Mouse (Mus musculus): Measurements from ENCODE around the gene Mepce. TPM values are rescaled to one million over a fixed set of nuclear protein-coding genes. Genes with fewer than 3 reads are reported as not detected.

The Mepce gene
- polyA plus RNA-seq, 1 experiment, result 18.2 TPM

DNA sequence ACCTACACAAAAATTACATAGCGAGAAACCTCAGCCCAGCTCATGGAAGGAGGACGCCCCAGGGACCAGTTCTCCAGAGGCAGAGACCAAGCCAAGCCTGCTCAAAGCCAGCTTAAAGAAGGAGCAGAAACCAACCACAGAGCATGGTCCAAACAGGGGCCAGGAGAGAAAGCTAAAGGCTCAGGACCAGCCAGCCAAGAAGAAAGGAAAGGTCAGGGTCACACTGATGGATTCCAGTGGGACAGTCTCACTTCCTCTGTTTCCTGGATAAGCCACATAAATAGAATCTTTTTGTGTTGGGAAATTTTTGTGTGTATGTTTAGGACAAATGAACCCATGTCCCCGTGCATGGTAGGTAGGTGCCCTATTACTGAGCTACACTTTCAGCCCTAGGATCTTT, 9.2 kb upstream of the Mepce start:
- H3K27me3 ChIP-seq (ENCODE audit: control insufficient read depth), result no peaks in the 10 kb centered on the region
- no peak overlapping the region for H3K4me3 ChIP-seq (replicated peaks)
- TF ChIP-seq TAL1 (IDR thresholded peaks at IDR 0.05; ENCODE audit: low read length) (no peak), GATA1 (IDR thresholded peaks at IDR 0.05; ENCODE audit: low read length) (no peak)
- H3K4me1 ChIP-seq (ENCODE audit: control insufficient read depth), result no peaks in the 10 kb centered on the region
- no peaks in the 10 kb centered on the region for H3K36me3 ChIP-seq (ENCODE audit: control insufficient read depth)
- no peaks in the 10 kb centered on the region for H3K9me3 ChIP-seq (ENCODE audit: control insufficient read depth, low read length)

DNA sequence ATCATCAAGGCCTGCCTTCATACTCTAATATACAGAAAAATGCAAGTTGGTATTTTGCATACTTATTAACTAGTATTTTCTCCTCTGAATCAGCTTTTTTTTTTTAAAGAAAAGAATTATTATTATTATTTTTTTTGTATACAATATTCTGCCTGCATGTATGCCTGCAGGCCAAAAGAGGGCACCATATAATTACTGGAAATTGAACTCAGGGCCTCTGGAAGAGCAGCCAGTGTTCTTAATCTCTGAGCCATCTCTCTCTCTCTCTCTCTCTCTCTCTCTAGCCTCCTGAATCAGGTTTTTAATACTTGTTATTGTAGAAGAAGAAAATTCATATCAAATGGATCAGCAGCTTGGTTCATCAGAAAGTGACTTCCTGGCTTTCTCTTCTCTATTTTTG, 4.1 kb upstream of the Mepce start:
- peaks cover 6% of the 10 kb centered on the region for H3K9me3 ChIP-seq (ENCODE audit: control insufficient read depth, low read length)
- no peaks in the 10 kb centered on the region for H3K36me3 ChIP-seq (ENCODE audit: control insufficient read depth)
- peaks cover 4% of the 10 kb centered on the region for H3K27me3 ChIP-seq (ENCODE audit: control insufficient read depth)
- no peak for TF ChIP-seq GATA1 (IDR thresholded peaks at IDR 0.05; ENCODE audit: low read length)
- no peak for TF ChIP-seq TAL1 (IDR thresholded peaks at IDR 0.05; ENCODE audit: low read length)
- peaks cover 13% of the 10 kb centered on the region for H3K4me1 ChIP-seq (ENCODE audit: control insufficient read depth)
- H3K4me3 ChIP-seq (replicated peaks), result no peak overlapping the region

DNA sequence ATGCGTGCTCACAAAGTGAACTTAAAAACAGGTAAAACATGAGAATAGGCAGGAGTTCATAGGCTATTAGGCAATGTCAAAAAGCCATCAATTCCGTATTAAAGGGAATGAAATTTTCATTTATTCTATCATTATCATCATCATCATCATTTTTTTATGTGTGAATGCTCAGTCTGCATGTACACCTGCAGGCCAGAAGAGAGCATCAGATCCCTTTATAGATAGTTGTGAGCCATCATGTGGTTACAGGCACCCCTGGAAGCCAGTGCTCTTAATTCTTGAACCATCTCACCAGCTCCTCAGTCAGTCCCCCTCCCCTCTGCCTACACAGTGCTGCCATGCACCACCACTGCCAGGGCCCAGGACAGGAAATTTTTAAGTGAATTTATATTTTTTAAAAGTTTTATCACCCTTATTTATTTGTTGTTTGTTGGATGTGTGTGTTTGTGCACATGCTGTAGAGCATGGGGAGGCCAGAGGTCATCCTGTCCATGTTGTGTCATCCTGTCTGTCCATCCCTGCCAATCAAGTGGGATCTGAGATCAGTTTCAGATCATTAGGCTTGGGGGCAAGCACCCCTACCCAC, 1.6 kb upstream of the Mepce start:
- H3K4me1 ChIP-seq (ENCODE audit: control insufficient read depth), result peaks cover 35% of the 10 kb centered on the region
- peaks cover 13% of the 10 kb centered on the region for H3K36me3 ChIP-seq (ENCODE audit: control insufficient read depth)
- H3K9me3 ChIP-seq (ENCODE audit: control insufficient read depth, low read length), result peaks cover 6% of the 10 kb centered on the region
- H3K4me3 ChIP-seq (replicated peaks), result no peak overlapping the region
- TF ChIP-seq GATA1 (IDR thresholded peaks at IDR 0.05; ENCODE audit: low read length), result no peak
- TF ChIP-seq TAL1 (IDR thresholded peaks at IDR 0.05; ENCODE audit: low read length), result no peak
- H3K27me3 ChIP-seq (ENCODE audit: control insufficient read depth), result peaks cover 4% of the 10 kb centered on the region

DNA sequence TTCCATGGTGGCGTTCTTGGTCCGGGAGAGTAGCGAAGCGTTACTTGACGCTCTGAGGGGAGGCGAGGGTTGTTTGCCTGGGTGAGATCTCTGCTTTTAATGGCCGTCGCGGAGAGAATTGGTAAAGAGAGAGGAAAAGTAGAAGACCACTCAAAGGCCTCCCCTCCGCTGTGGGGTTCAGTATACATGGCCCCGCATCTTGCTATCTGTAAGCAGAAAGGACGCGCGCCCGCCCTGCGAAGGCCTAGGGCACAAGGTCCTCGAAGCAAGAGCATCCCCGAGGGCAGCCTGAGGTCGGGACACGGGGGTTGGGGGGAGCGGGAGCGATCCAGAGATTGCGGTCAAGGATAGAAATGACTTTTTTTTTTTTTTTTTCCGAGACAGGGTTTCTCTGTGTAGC, 716 bp upstream of the Mepce start:
- H3K4me1 ChIP-seq (ENCODE audit: control insufficient read depth), result peaks cover 44% of the 10 kb centered on the region
- peak overlapping the region; percentile 76 for H3K4me3 ChIP-seq (replicated peaks)
- peaks cover 21% of the 10 kb centered on the region for H3K36me3 ChIP-seq (ENCODE audit: control insufficient read depth)
- peaks cover 4% of the 10 kb centered on the region for H3K27me3 ChIP-seq (ENCODE audit: control insufficient read depth)
- TF ChIP-seq GATA1 (IDR thresholded peaks at IDR 0.05; ENCODE audit: low read length) (no peak), TAL1 (IDR thresholded peaks at IDR 0.05; ENCODE audit: low read length) (no peak)
- H3K9me3 ChIP-seq (ENCODE audit: control insufficient read depth, low read length), result peaks cover 6% of the 10 kb centered on the region

DNA sequence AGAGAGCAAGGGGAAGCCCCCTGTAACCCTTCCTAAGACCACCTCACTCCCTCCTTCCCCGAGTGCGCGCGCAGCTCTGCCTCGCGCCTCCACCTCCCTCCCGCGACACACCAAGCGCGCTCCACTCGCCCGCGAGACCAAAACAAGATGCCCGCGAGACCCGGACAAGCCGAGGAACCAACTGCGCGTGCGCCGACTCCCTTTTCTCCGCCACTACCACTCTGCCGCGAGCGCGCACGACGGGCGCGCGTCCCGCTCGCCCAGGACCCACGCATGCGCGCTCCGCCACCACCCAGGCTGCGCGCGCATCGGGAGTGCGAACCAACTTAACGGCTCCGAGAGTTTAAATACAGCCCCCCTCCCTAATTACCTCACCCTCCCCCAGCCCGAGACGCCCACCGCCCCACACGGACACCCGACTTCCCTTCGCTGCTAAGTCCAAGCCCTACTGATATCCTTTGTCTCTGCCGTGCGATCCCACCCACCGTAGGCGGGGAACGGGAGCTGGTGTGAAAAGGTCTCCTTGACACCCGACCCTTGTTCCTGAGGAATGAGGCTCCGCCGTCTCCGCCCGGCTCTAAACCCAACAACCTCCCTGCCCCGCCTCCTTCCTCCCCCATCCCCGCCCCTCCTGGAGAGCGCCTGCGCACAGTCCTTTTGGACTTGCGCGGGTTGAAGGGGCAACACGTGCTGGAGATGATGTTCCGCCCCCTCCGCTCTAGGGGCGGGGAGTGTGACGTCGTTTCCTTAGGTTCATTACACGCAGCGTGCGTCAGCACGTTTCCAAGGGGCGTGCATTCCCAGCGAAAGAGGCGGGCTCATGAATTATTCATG, 1.1 kb downstream of the Mepce start:
- peaks cover 6% of the 10 kb centered on the region for H3K9me3 ChIP-seq (ENCODE audit: control insufficient read depth, low read length)
- peaks cover 40% of the 10 kb centered on the region for H3K36me3 ChIP-seq (ENCODE audit: control insufficient read depth)
- H3K27me3 ChIP-seq (ENCODE audit: control insufficient read depth), result peaks cover 4% of the 10 kb centered on the region
- H3K4me3 ChIP-seq (replicated peaks), result peak overlapping the region; percentile 76
- H3K4me1 ChIP-seq (ENCODE audit: control insufficient read depth), result peaks cover 62% of the 10 kb centered on the region
- TF ChIP-seq GATA1 (IDR thresholded peaks at IDR 0.05; ENCODE audit: low read length), result no peak
- no peak for TF ChIP-seq TAL1 (IDR thresholded peaks at IDR 0.05; ENCODE audit: low read length)

DNA sequence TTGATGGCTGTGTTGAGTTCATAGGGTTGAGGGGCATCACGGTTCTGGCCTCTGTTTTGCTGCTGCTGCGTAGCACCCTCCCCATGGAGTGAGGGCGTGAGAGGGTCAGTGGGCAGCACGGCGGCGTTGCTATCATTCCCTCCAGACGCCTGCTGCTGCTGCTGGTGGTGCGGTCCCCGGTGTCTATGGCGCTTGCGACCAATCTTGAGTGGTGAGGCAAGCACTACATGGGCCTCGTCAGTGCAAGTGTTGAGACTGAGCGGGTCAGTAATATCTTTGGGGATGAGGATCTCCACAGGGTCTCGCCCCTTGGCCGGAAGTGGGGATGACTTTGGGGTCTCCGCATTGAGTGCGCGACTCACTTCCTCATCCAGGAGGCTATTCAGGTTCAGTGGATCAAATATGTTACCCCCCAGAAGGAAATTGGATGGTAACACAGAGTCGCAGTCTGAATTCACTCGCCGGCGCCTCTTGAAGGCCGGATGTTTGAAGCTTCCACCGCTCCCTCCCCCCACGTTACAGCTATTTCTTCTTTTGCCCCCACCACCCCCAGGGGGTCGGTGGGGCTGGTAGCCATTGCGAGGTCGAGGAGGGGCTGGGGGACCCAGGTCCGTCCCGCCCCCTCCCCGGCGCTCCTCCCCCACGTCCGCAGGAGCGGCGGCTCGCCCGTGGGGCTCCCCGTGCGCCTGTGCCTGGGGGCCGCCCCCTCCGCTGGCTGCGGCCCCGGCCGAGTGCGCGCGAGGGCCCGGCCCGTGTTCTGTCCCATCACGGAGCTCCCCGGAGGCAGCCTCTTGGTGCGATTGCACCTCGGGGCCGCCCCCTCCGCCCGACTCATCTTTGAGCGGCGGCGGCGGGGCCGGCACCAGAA, 2.1 kb downstream of the Mepce start:
- peaks cover 70% of the 10 kb centered on the region for H3K4me1 ChIP-seq (ENCODE audit: control insufficient read depth)

DNA sequence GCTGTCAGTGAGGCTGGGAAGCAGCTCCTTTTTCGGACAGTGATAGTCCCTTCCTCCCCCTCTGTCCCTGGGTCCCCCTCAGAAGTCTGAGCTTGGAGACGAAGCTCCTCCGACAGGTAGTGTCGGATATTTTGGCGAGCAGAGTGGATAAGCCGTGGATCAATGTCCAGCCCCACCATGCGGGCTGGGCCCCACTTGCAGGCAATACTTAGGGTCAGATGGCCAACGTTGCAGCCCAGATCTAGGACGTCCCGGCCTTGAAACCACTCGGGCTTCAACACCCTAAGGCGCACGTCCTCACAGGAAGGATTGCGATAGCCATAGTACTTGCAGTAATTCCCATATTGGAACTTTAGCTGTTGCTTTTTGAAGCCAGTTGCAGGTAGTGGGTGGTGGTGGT, 2.9 kb downstream of the Mepce start:
- H3K4me3 ChIP-seq (replicated peaks), result peak overlapping the region; percentile 76
- H3K4me1 ChIP-seq (ENCODE audit: control insufficient read depth), result peaks cover 78% of the 10 kb centered on the region
- peaks cover 4% of the 10 kb centered on the region for H3K27me3 ChIP-seq (ENCODE audit: control insufficient read depth)
- H3K9me3 ChIP-seq (ENCODE audit: control insufficient read depth, low read length), result peaks cover 6% of the 10 kb centered on the region
- no peak for TF ChIP-seq TAL1 (IDR thresholded peaks at IDR 0.05; ENCODE audit: low read length)
- no peak for TF ChIP-seq GATA1 (IDR thresholded peaks at IDR 0.05; ENCODE audit: low read length)
- H3K36me3 ChIP-seq (ENCODE audit: control insufficient read depth), result peaks cover 58% of the 10 kb centered on the region

More for the DNA sequence above, 2.1 kb downstream of the Mepce start:
- H3K36me3 ChIP-seq (ENCODE audit: control insufficient read depth), result peaks cover 49% of the 10 kb centered on the region
- peaks cover 6% of the 10 kb centered on the region for H3K9me3 ChIP-seq (ENCODE audit: control insufficient read depth, low read length)
- no peak for TF ChIP-seq GATA1 (IDR thresholded peaks at IDR 0.05; ENCODE audit: low read length)
- no peak for TF ChIP-seq TAL1 (IDR thresholded peaks at IDR 0.05; ENCODE audit: low read length)
- peaks cover 4% of the 10 kb centered on the region for H3K27me3 ChIP-seq (ENCODE audit: control insufficient read depth)
- peak overlapping the region; percentile 76 for H3K4me3 ChIP-seq (replicated peaks)

DNA sequence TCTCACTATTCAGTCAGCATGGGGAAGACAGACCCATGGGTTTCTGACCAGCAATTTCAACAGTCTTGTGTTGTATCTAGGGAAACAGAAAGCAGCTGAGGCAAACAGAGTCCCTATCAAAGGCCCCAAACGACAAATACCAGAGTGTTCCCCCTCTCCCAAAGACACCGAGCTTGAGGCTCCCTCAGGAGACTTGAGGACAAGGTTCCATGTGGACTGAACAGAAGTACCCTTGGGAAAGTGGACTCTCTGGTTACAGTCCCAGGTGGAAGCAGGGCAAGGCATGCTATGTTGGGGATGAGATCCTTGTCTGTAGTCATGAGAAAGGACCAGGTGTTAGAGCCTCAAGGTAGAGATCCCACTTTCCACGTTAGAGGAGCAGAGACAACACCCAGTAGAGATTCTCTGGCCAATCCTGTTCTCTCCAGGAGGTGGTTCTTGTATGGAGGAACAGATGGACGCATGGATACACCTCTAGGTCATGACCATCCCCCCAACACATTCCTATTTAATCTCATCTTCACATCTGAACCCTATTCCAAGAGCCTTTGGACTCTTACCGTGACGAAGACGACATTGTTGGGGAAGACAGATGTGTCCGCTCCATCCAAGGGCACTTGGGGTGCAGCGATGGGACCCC, 3.4 kb downstream of the Mepce start:
- peaks cover 59% of the 10 kb centered on the region for H3K36me3 ChIP-seq (ENCODE audit: control insufficient read depth)
- H3K4me1 ChIP-seq (ENCODE audit: control insufficient read depth), result peaks cover 82% of the 10 kb centered on the region
- peaks cover 6% of the 10 kb centered on the region for H3K9me3 ChIP-seq (ENCODE audit: control insufficient read depth, low read length)
- TF ChIP-seq TAL1 (IDR thresholded peaks at IDR 0.05; ENCODE audit: low read length) (no peak), GATA1 (IDR thresholded peaks at IDR 0.05; ENCODE audit: low read length) (no peak)
- H3K27me3 ChIP-seq (ENCODE audit: control insufficient read depth), result peaks cover 4% of the 10 kb centered on the region
- H3K4me3 ChIP-seq (replicated peaks), result peak overlapping the region; percentile 76

All from erythroblast, embryonic 14.5 days (primary cell).